Mouse (Mus musculus) forebrain, postnatal 0 days (tissue): Measurements from ENCODE around the gene Tulp2. TPM values are rescaled to one million over a fixed set of nuclear protein-coding genes. Genes with fewer than 3 reads are reported as not detected.

Source experiments
- ATAC-seq: fragments of 200-750 bp; cut with Nextera tagmentation; 2 replicates; pipeline ENCODE4 v1.8.0; 2017; ENCODE audit warnings: mild to moderate bottlenecking, moderate library complexity
- DNase-seq: peaks from one replicate; pipeline ENCODE4 v3.0.0-alpha.2; 2015
- H3K27ac ChIP-seq: fragments of 300-500 bp; sonication (generic); 2 replicates; pipeline ENCODE4 v1.5.1; 2014; ENCODE audit warnings: low read depth, mild to moderate bottlenecking, antibody characterized with exemption, low read length, moderate library complexity, mixed read lengths
- H3K27me3 ChIP-seq: fragments of 300-500 bp; sonication (generic); 2 replicates; pipeline ENCODE4 v1.6.1; 2014; ENCODE audit warnings: mild to moderate bottlenecking, low read length, mixed read lengths; ENCODE audit not compliant: insufficient read depth
- H3K36me3 ChIP-seq: fragments of 300-500 bp; sonication (generic); 2 replicates; pipeline ENCODE4 v1.6.1; 2014; ENCODE audit warnings: mild to moderate bottlenecking, moderate library complexity; ENCODE audit not compliant: insufficient read depth
- H3K4me1 ChIP-seq: fragments of 300-500 bp; sonication (generic); 2 replicates; pipeline ENCODE4 v1.6.1; 2014; ENCODE audit warnings: antibody characterized with exemption; ENCODE audit not compliant: insufficient read depth
- H3K4me2 ChIP-seq: fragments of 300-500 bp; sonication (generic); 2 replicates; pipeline ENCODE4 v1.6.1; 2014; ENCODE audit warnings: low read depth, mild to moderate bottlenecking, moderate library complexity
- H3K4me3 ChIP-seq: fragments of 300-500 bp; sonication (generic); 2 replicates; pipeline ENCODE4 v1.5.1; 2014; ENCODE audit warnings: low read depth, low read length, mixed read lengths
- H3K9ac ChIP-seq: fragments of 300-500 bp; sonication (generic); 2 replicates; pipeline ENCODE4 v1.6.1; 2014; ENCODE audit warnings: mild to moderate bottlenecking
- H3K9me3 ChIP-seq: fragments of 300-500 bp; sonication (generic); 2 replicates; pipeline ENCODE4 v1.6.1; 2016; ENCODE audit warnings: low read length
- CTCF ChIP-seq: sonication (generic); IDR thresholded peaks from 2 replicates; pipeline ENCODE4 v1.5.1; 2016; ENCODE audit warnings: antibody characterized with exemption, control low read depth, low read depth
- WGBS: fragments of 180-500 bp; shearing (Covaris S2); extraction: QIAGEN DNeasy Blood & Tissue Kit; methylation state at CpG from one replicate; pipeline ENCODE4 v1.1.7; 2014; 5-methylcytosine and 5-hydroxymethylcytosine counted together
- polyA plus RNA-seq: library from polyadenylated mRNA; unstranded; fragments of >200 nt; fragmentation: Nextera tagmentation; extraction: Ambion mirVana; gene quantifications from 2 replicates; pipeline ENCODE4 v1.2.1, GENCODE M21; 2015
- total RNA-seq: library from RNA; depleted of rRNA; stranded (reverse); fragments of >200 nt; gene quantifications from 2 replicates; pipeline ENCODE4 v1.2.3, GENCODE M21; 2014

The Tulp2 gene
- total and polyA plus RNA-seq, 2 experiments from 2014 or later, result 0.07 to 0.19 TPM

GRCm38 (mm10) chr7:45465112-45465511, 16.6 kb upstream of the Tulp2 start:
- Histone ChIP-seq H3K9ac (no peak overlapping the region), H3K27ac (no peak overlapping the region), H3K9me3 (no peaks in the 10 kb centered on the region), H3K27me3 (no peaks in the 10 kb centered on the region), H3K4me2 (no peak overlapping the region), H3K4me1 (peaks cover 22% of the 10 kb centered on the region), H3K36me3 (peaks cover 32% of the 10 kb centered on the region), H3K4me3 (no peak overlapping the region)
- no peak for TF ChIP-seq CTCF
- ATAC-seq, result no peak
- no peak for DNase-seq
- 96% methylated on average over 12 of the region's 12 CpGs for WGBS

- H3K27ac ChIP-seq, result no peak overlapping the region
- no peaks in the 10 kb centered on the region for H3K9me3 ChIP-seq
- TF ChIP-seq CTCF, result 0 out of 2 replicates have a peak, but pooled peaks have one; percentile 8
- WGBS, result 81% methylated on average over 9 of the region's 9 CpGs
- peak overlapping the region; percentile 69 for H3K4me2 ChIP-seq
- H3K36me3 ChIP-seq, result peaks cover 32% of the 10 kb centered on the region
- no peaks in the 10 kb centered on the region for H3K27me3 ChIP-seq
- peak overlapping the region; percentile 81 for H3K4me3 ChIP-seq
- H3K4me1 ChIP-seq, result peaks cover 17% of the 10 kb centered on the region
- DNase-seq (no peak), ATAC-seq (no peak)
- peak overlapping the region; percentile 90 for H3K9ac ChIP-seq
Observed at GRCm38 (mm10) chr7:45465549-45465948, 16.1 kb upstream of the Tulp2 start.

- Histone ChIP-seq H3K4me2 (peak within 1 kb of the TSS; percentile 69), H3K27me3 (no peaks in the 10 kb centered on the region), H3K36me3 (peaks cover 31% of the 10 kb centered on the region), H3K4me3 (peak within 1 kb of the TSS; percentile 81), H3K4me1 (peaks cover 12% of the 10 kb centered on the region), H3K9ac (peak within 1 kb of the TSS; percentile 90), H3K9me3 (no peaks in the 10 kb centered on the region), H3K27ac (peak within 1 kb of the TSS; percentile 79)
- peak; percentile 82 for ATAC-seq
- 1% methylated on average over 51 of the region's 58 CpGs for WGBS
- peak; percentile 98 for DNase-seq
- TF ChIP-seq CTCF, result 0 out of 2 replicates have a peak, but pooled peaks have one; percentile 18
Observed at GRCm38 (mm10) chr7:45466283-45467089, 15.2 kb upstream of the Tulp2 start, which contains the start of gene Bax. Gene Bax, minus strand, starts transcription at chr7:45466898.

DNA sequence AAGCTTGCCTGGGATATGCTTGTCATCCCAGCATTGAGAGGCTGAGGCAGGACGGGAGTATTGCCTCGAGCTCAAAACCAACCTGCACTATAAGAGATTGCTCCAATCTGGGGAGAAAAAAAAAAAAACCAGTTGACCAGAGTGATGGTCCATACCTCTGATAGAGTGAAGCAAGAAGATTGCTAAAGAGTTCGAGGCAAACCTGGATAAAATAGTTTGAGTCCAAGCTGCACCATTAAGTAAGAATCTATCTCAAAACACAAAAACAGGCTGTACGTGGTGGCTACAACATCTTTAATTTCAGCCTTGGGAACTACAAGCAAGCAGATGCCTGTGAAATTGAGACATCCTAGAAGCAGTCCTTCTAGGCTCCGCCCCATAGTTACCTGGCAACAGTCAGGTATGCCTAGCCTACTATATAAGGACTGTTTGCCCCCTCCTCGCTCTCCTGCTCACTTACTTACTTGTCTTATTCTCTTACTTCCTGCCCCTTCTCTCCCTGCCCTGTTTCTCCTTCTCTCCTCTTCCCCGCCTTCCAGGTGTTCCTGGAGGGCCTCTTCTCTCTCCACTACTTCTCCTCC, 14.5 kb upstream of the Tulp2 start:
- H3K4me1 ChIP-seq, result peaks cover 12% of the 10 kb centered on the region
- TF ChIP-seq CTCF, result no peak
- no peaks in the 10 kb centered on the region for H3K9me3 ChIP-seq
- H3K27me3 ChIP-seq, result no peaks in the 10 kb centered on the region
- peak overlapping the region; percentile 90 for H3K9ac ChIP-seq
- H3K4me2 ChIP-seq, result peak overlapping the region; percentile 69
- H3K27ac ChIP-seq, result 0 out of 2 replicates have a peak overlapping the region, but pooled peaks have one; percentile 21
- H3K4me3 ChIP-seq, result peak overlapping the region; percentile 81
- WGBS, result 34% methylated on average over 7 of the region's 7 CpGs
- DNase-seq (no peak), ATAC-seq (no peak)
- peaks cover 24% of the 10 kb centered on the region for H3K36me3 ChIP-seq

DNA sequence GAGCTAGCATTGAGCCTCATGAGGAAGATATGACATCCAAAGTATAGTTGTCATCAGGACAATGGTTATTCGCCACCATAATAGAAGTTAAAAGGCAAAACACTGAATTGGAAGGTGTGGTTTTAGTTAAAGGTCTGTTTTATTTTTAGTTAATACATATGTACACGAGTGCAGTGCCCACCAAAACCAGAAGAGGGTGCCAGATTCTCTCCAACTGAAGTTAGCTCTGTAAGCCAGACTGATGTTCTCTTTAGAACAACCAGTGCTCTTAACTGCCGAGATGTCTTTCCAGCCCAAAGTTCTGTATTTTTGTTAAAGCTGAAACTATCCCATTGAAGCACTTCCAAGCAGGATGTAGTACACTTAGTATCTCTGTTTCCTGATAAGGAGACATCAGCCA, 10.8 kb upstream of the Tulp2 start:
- H3K9me3 ChIP-seq, result no peaks in the 10 kb centered on the region
- H3K27ac ChIP-seq, result no peak overlapping the region
- peaks cover 5% of the 10 kb centered on the region for H3K4me1 ChIP-seq
- DNase-seq (peak; percentile 84), ATAC-seq (no peak)
- no peak overlapping the region for H3K4me2 ChIP-seq
- H3K9ac ChIP-seq, result no peak overlapping the region
- TF ChIP-seq CTCF, result peak; percentile 83
- no peaks in the 10 kb centered on the region for H3K27me3 ChIP-seq
- 6% methylated on average over 3 of the region's 3 CpGs for WGBS
- no peaks in the 10 kb centered on the region for H3K36me3 ChIP-seq
- no peak overlapping the region for H3K4me3 ChIP-seq

DNA sequence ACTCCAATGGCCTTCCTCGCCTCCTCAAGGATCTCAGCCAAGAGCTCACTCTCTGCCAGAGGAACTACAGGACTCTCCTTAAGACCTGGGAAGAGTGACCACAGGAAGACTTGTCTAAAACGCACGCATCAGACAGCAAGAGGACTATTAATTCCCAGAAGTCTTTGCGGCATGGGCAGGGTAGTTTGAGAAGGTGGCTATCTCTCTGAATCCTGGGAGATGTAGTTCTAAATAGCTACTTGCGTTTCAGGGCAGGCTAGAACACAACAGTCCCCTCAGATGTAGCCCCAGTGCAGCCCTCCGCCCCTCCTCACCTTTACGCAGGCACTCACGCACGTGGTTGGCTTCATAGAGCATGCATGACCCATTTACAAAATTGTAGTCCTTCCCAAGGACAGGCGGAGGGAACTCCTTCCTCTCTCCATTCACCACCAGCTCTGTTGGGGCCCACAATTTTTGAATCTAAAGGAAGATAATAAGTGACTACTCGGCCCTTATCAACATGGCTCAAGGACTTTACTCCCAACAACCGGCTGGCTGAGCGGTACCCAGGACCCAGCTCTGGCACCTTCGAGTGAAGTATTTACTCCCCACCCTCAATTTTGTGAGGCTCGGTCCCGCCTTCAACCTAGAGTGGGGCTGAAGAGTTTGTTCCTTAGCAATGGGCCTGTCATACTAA, 6.2 kb upstream of the Tulp2 start:
- H3K36me3 ChIP-seq, result no peaks in the 10 kb centered on the region
- H3K4me2 ChIP-seq, result peak overlapping the region; percentile 22; the same call in 1 of the 2 replicates
- no peak overlapping the region for H3K27ac ChIP-seq
- WGBS, result 71% methylated on average over 16 of the region's 16 CpGs
- no peaks in the 10 kb centered on the region for H3K9me3 ChIP-seq
- no peak overlapping the region for H3K4me3 ChIP-seq
- H3K9ac ChIP-seq, result no peak overlapping the region
- TF ChIP-seq CTCF, result no peak
- no peak for DNase-seq
- ATAC-seq, result no peak
- no peaks in the 10 kb centered on the region for H3K4me1 ChIP-seq
- no peaks in the 10 kb centered on the region for H3K27me3 ChIP-seq
